Mouse (Mus musculus) B cell, adult 62 days (primary cell): ENCODE measurements around the gene Bace1. TPM values are rescaled to one million over a fixed set of nuclear protein-coding genes. Genes with fewer than 3 reads are reported as not detected.

Experiments used
- total RNA-seq: library from RNA; stranded (reverse); gene quantifications from 4 replicates; pipeline ENCODE4 v1.2.4, GENCODE M21; 2023

Gene Bace1
- total RNA-seq, result not detected in 4 replicates

GRCm38 (mm10) chr9:45838434-45839138 is at the start of gene Bace1:
Bace1 (plus strand) TSS chr9:45838580.

DNA sequence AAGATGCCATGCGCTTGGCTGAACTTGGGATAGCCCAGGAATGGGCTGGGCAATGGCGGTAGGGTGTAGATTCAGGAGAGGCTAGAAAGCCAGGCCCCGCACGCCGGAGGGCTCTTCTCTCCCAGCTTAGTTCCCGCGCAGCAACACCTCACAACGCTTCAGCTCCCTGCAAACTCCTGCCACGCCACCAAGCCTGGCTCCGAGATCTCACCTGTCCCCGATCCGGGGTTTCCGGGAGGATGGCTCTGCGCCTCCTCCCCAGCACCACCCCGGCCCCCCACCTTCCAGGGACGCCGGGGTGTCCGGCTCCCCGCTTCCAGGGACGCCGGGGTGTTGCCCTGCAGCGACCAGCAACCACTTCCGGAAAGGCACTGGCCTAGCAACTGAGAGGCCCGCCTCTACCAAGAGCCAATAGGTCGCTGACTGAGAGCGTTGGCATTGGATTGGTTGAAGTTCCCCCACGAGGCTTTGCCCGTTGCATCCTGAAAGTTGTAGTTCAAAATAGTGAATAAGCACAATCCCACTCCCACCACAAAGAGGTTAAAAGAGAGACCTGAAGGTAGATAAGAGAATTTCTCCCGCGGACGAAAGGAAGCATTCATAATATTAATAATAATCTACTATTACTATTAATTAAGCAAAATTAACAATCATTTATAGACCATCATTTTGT is 10.0 kb upstream of the Bace1 start, which contains the start of gene Cep164:
Gene Cep164 (minus strand): TSS at position 401 of the 673 bp plus-strand sequence.

GRCm38 (mm10) chr9:45906355-45907077 is 68.1 kb downstream of the Bace1 start, which contains the start of the genes Pcsk7 and Rnf214:
Pcsk7 (plus strand) TSS chr9:45906497.
Rnf214 (minus strand) TSS chr9:45906911.

Other genes with a start within 250 kb of the Bace1 start
- 24.2 to 32.6 TPM (median 28.0 TPM) in 4 replicates for gene Cep164, start 9.9 kb upstream of the Bace1 start, total RNA-seq
- 65.6 to 75.1 TPM (median 71.9 TPM) in 4 replicates for gene Pcsk7, start 67.9 kb downstream of the Bace1 start, total RNA-seq
- gene Rnf214, start 68.3 kb downstream of the Bace1 start, total RNA-seq, result 31.5 to 40.1 TPM (median 34.9 TPM) in 4 replicates
- gene Tagln, start 97.5 kb downstream of the Bace1 start, total RNA-seq, result 1.5 to 4.1 TPM (median 1.9 TPM) in 4 replicates
- gene Sidt2, start 116.7 kb downstream of the Bace1 start, total RNA-seq, result 240 to 268 TPM (median 248 TPM) in 4 replicates
- 53.6 to 68.0 TPM (median 58.9 TPM) in 4 replicates for gene Pafah1b2, start 174.1 kb downstream of the Bace1 start, total RNA-seq
- gene Sik3, start 174.2 kb downstream of the Bace1 start, total RNA-seq, result 50.1 to 52.9 TPM (median 52.2 TPM) in 4 replicates